Mouse (Mus musculus): ENCODE data around the gene Cx3cr1. TPM values are rescaled to one million over a fixed set of nuclear protein-coding genes. Genes with fewer than 3 reads are reported as not detected.

The Cx3cr1 gene
- polyA plus RNA-seq, 1 experiment from 2014 or later, result 5.4 TPM

- ATAC-seq, result no peak
- 67% methylated on average over 7 of the region's 7 CpGs for WGBS (ENCODE audit: insufficient replicate concordance)
Measured at GRCm38 (mm10) chr9:120009226-120009841, 60.3 kb downstream of the Cx3cr1 start.

GRCm38 (mm10) chr9:120007833-120008232 lies 61.8 kb downstream of the Cx3cr1 start:
- WGBS (ENCODE audit: insufficient replicate concordance), result 74% methylated on average over 1 of the region's 1 CpGs
- peaks cover 18% of the 10 kb centered on the region for H3K27me3 ChIP-seq (replicated peaks)
- ATAC-seq, result no peak
- H3K27ac ChIP-seq, result no peak overlapping the region
- peaks cover 21% of the 10 kb centered on the region for H3K4me1 ChIP-seq
- no peak overlapping the region for H3K4me2 ChIP-seq
- H3K4me3 ChIP-seq, result no peak overlapping the region
- no peaks in the 10 kb centered on the region for H3K36me3 ChIP-seq
- H3K9ac ChIP-seq, result no peak overlapping the region
- peaks cover 7% of the 10 kb centered on the region; the same call in 1 of the 2 replicates for H3K9me3 ChIP-seq (replicated peaks)

More at GRCm38 (mm10) chr9:120009226-120009841, 60.3 kb downstream of the Cx3cr1 start:
- Histone ChIP-seq H3K27ac (no peak overlapping the region), H3K27me3 (replicated peaks) (peaks cover 20% of the 10 kb centered on the region), H3K9ac (no peak overlapping the region), H3K4me1 (peaks cover 18% of the 10 kb centered on the region), H3K4me2 (no peak overlapping the region), H3K9me3 (replicated peaks) (peaks cover 7% of the 10 kb centered on the region; the same call in 1 of the 2 replicates), H3K4me3 (no peak overlapping the region), H3K36me3 (no peaks in the 10 kb centered on the region)

- Histone ChIP-seq H3K9ac (no peak overlapping the region), H3K4me1 (peaks cover 29% of the 10 kb centered on the region), H3K9me3 (replicated peaks) (peaks cover 7% of the 10 kb centered on the region; the same call in 1 of the 2 replicates), H3K27ac (no peak overlapping the region), H3K4me2 (no peak overlapping the region), H3K36me3 (no peaks in the 10 kb centered on the region), H3K4me3 (no peak overlapping the region), H3K27me3 (replicated peaks) (peaks cover 13% of the 10 kb centered on the region)
- ATAC-seq, result no peak
- WGBS (ENCODE audit: insufficient replicate concordance), result 68% methylated on average over 3 of the region's 3 CpGs
Measured at GRCm38 (mm10) chr9:120005936-120006335, 63.7 kb downstream of the Cx3cr1 start.

- peak; percentile 58 for ATAC-seq
- H3K27ac ChIP-seq, result peak overlapping the region; percentile 71
Measured at GRCm38 (mm10) chr9:120002893-120003292, 66.8 kb downstream of the Cx3cr1 start.

GRCm38 (mm10) chr9:120001945-120002725 lies 67.5 kb downstream of the Cx3cr1 start:
- no peaks in the 10 kb centered on the region; the same call in 1 of the 2 replicates for H3K27me3 ChIP-seq (replicated peaks)
- H3K27ac ChIP-seq, result peak overlapping the region; percentile 71
- H3K9me3 ChIP-seq (replicated peaks), result no peaks in the 10 kb centered on the region
- 8% methylated on average over 31 of the region's 31 CpGs for WGBS (ENCODE audit: insufficient replicate concordance)
- H3K36me3 ChIP-seq, result no peaks in the 10 kb centered on the region
- H3K9ac ChIP-seq, result peak overlapping the region; percentile 62
- ATAC-seq, result peak; percentile 97
- H3K4me3 ChIP-seq, result peak overlapping the region; percentile 55
- H3K4me1 ChIP-seq, result peaks cover 29% of the 10 kb centered on the region
- peak overlapping the region; percentile 76 for H3K4me2 ChIP-seq

More at GRCm38 (mm10) chr9:120002893-120003292, 66.8 kb downstream of the Cx3cr1 start:
- Histone ChIP-seq H3K9ac (peak overlapping the region; percentile 62; the same call in 1 of the 2 replicates), H3K4me1 (peaks cover 29% of the 10 kb centered on the region), H3K27me3 (replicated peaks) (no peaks in the 10 kb centered on the region; the same call in 1 of the 2 replicates), H3K4me3 (no peak overlapping the region), H3K9me3 (replicated peaks) (peaks cover 4% of the 10 kb centered on the region; the same call in 1 of the 2 replicates), H3K4me2 (peak overlapping the region; percentile 76), H3K36me3 (no peaks in the 10 kb centered on the region)
- WGBS (ENCODE audit: insufficient replicate concordance), result 31% methylated on average over 5 of the region's 5 CpGs

GRCm38 (mm10) chr9:120000761-120001160 lies 68.9 kb downstream of the Cx3cr1 start:
- no peak for ATAC-seq
- Histone ChIP-seq H3K4me2 (no peak overlapping the region), H3K27me3 (replicated peaks) (no peaks in the 10 kb centered on the region; the same call in 1 of the 2 replicates), H3K27ac (no peak overlapping the region), H3K36me3 (no peaks in the 10 kb centered on the region), H3K9ac (no peak overlapping the region), H3K4me3 (no peak overlapping the region), H3K4me1 (peaks cover 29% of the 10 kb centered on the region), H3K9me3 (replicated peaks) (no peaks in the 10 kb centered on the region)
- 58% methylated on average over 5 of the region's 5 CpGs for whole genome bisulfite sequencing (ENCODE audit: insufficient replicate concordance)

- Histone ChIP-seq H3K27me3 (replicated peaks) (no peaks in the 10 kb centered on the region; the same call in 1 of the 2 replicates), H3K4me3 (no peak overlapping the region), H3K27ac (no peak overlapping the region), H3K36me3 (no peaks in the 10 kb centered on the region), H3K4me1 (peaks cover 29% of the 10 kb centered on the region), H3K4me2 (no peak overlapping the region), H3K9ac (no peak overlapping the region), H3K9me3 (replicated peaks) (no peaks in the 10 kb centered on the region)
- WGBS (ENCODE audit: insufficient replicate concordance), result 66% methylated on average over 6 of the region's 6 CpGs
- no peak for ATAC-seq
Measured at GRCm38 (mm10) chr9:119999636-120000035, 70.0 kb downstream of the Cx3cr1 start.

GRCm38 (mm10) chr9:119998776-119999175 lies 70.9 kb downstream of the Cx3cr1 start:
- Histone ChIP-seq H3K4me3 (no peak overlapping the region), H3K4me2 (no peak overlapping the region), H3K9me3 (replicated peaks) (no peaks in the 10 kb centered on the region), H3K36me3 (no peaks in the 10 kb centered on the region), H3K27ac (no peak overlapping the region), H3K9ac (no peak overlapping the region), H3K4me1 (peaks cover 37% of the 10 kb centered on the region), H3K27me3 (replicated peaks) (no peaks in the 10 kb centered on the region; the same call in 1 of the 2 replicates)
- 63% methylated on average over 1 of the region's 1 CpGs for WGBS (ENCODE audit: insufficient replicate concordance)
- ATAC-seq, result no peak

GRCm38 (mm10) chr9:119996080-119996479 lies 73.6 kb downstream of the Cx3cr1 start:
- no peak for ATAC-seq
- Histone ChIP-seq H3K9ac (no peak overlapping the region), H3K4me1 (peaks cover 24% of the 10 kb centered on the region), H3K27ac (no peak overlapping the region), H3K9me3 (replicated peaks) (no peaks in the 10 kb centered on the region), H3K4me3 (no peak overlapping the region), H3K36me3 (no peaks in the 10 kb centered on the region), H3K4me2 (no peak overlapping the region), H3K27me3 (replicated peaks) (no peaks in the 10 kb centered on the region; the same call in 1 of the 2 replicates)
- 62% methylated on average over 4 of the region's 4 CpGs for WGBS (ENCODE audit: insufficient replicate concordance)

- Histone ChIP-seq H3K4me1 (peaks cover 17% of the 10 kb centered on the region; the same call in 1 of the 2 replicates), H3K27ac (no peak overlapping the region), H3K9ac (no peak overlapping the region), H3K4me2 (no peak overlapping the region), H3K36me3 (no peaks in the 10 kb centered on the region), H3K4me3 (no peak overlapping the region), H3K9me3 (replicated peaks) (no peaks in the 10 kb centered on the region), H3K27me3 (replicated peaks) (no peaks in the 10 kb centered on the region; the same call in 1 of the 2 replicates)
- 36% methylated on average over 7 of the region's 7 CpGs for WGBS (ENCODE audit: insufficient replicate concordance)
- ATAC-seq, result no peak
Measured at GRCm38 (mm10) chr9:119994207-119994606, 75.5 kb downstream of the Cx3cr1 start.

GRCm38 (mm10) chr9:119993092-119993844 lies 76.4 kb downstream of the Cx3cr1 start:
- no peak overlapping the region for H3K4me2 ChIP-seq
- 31% methylated on average over 10 of the region's 10 CpGs for WGBS (ENCODE audit: insufficient replicate concordance)
- no peak overlapping the region for H3K4me3 ChIP-seq
- H3K36me3 ChIP-seq, result no peaks in the 10 kb centered on the region
- H3K9me3 ChIP-seq (replicated peaks), result no peaks in the 10 kb centered on the region
- peaks cover under 1% of the 10 kb centered on the region; the same call in 1 of the 2 replicates for H3K27me3 ChIP-seq (replicated peaks)
- no peak overlapping the region for H3K9ac ChIP-seq
- H3K27ac ChIP-seq, result no peak overlapping the region
- H3K4me1 ChIP-seq, result peaks cover 17% of the 10 kb centered on the region; the same call in 1 of the 2 replicates
- ATAC-seq, result no peak
